Mouse (Mus musculus): ENCODE data around the gene Papss2. TPM values are rescaled to one million over a fixed set of nuclear protein-coding genes. Genes with fewer than 3 reads are reported as not detected.
A peak's percentile ranks its signal among the peaks of the same experiment; 100 is the strongest.

Gene Papss2
- polyA plus RNA-seq, 1 experiment: 4.3 TPM

- 0 out of 2 replicates have a peak overlapping the region, but pooled peaks have one; percentile 15 for H3K27ac ChIP-seq (ENCODE audit: control insufficient read depth, insufficient read depth, low read depth, low read length, poor library complexity)
- 28% methylated on average over 8 of the region's 8 CpGs for WGBS
- peaks cover 2% of the 10 kb centered on the region; the same call in 1 of the 2 replicates for H3K4me1 ChIP-seq (ENCODE audit: control insufficient read depth, insufficient read depth, low read length)
- H3K4me3 ChIP-seq (replicated peaks; ENCODE audit: control insufficient read depth, low read depth, low read length): no peak overlapping the region
- TF ChIP-seq POLR2A (IDR thresholded peaks at IDR 0.05; ENCODE audit: borderline replicate concordance, control insufficient read depth, low read depth, low read length): no peak
- TF ChIP-seq CTCF (IDR thresholded peaks at IDR 0.05; ENCODE audit: control insufficient read depth, insufficient read depth, low read length): no peak
Measured at GRCm38 (mm10) chr19:32567025-32567424, 28.6 kb upstream of the Papss2 start.

GRCm38 (mm10) chr19:32567447-32567846, 28.1 kb upstream of the Papss2 start:
- H3K27ac ChIP-seq (ENCODE audit: control insufficient read depth, insufficient read depth, low read depth, low read length, poor library complexity): no peak overlapping the region
- no peak overlapping the region for H3K4me3 ChIP-seq (replicated peaks; ENCODE audit: control insufficient read depth, low read depth, low read length)
- TF ChIP-seq POLR2A (IDR thresholded peaks at IDR 0.05; ENCODE audit: borderline replicate concordance, control insufficient read depth, low read depth, low read length): no peak
- WGBS: 40% methylated on average over 5 of the region's 5 CpGs
- peaks cover 2% of the 10 kb centered on the region; the same call in 1 of the 2 replicates for H3K4me1 ChIP-seq (ENCODE audit: control insufficient read depth, insufficient read depth, low read length)

- no peak for TF ChIP-seq POLR2A (IDR thresholded peaks at IDR 0.05; ENCODE audit: borderline replicate concordance, control insufficient read depth, low read depth, low read length)
- no peak for TF ChIP-seq CTCF (IDR thresholded peaks at IDR 0.05; ENCODE audit: control insufficient read depth, insufficient read depth, low read length)
- H3K27ac ChIP-seq (ENCODE audit: control insufficient read depth, insufficient read depth, low read depth, low read length, poor library complexity): no peak overlapping the region
- WGBS: 67% methylated on average over 3 of the region's 3 CpGs
- H3K4me1 ChIP-seq (ENCODE audit: control insufficient read depth, insufficient read depth, low read length): peaks cover 2% of the 10 kb centered on the region; the same call in 1 of the 2 replicates
- no peak overlapping the region for H3K4me3 ChIP-seq (replicated peaks; ENCODE audit: control insufficient read depth, low read depth, low read length)
Measured at GRCm38 (mm10) chr19:32568470-32568869, 27.1 kb upstream of the Papss2 start.

- 63% methylated on average over 3 of the region's 3 CpGs for WGBS
- peak overlapping the region; percentile 14; the same call in 1 of the 2 replicates for H3K27ac ChIP-seq (ENCODE audit: control insufficient read depth, insufficient read depth, low read depth, low read length, poor library complexity)
- no peak overlapping the region for H3K4me3 ChIP-seq (replicated peaks; ENCODE audit: control insufficient read depth, low read depth, low read length)
- H3K4me1 ChIP-seq (ENCODE audit: control insufficient read depth, insufficient read depth, low read length): peaks cover 2% of the 10 kb centered on the region; the same call in 1 of the 2 replicates
- no peak for TF ChIP-seq CTCF (IDR thresholded peaks at IDR 0.05; ENCODE audit: control insufficient read depth, insufficient read depth, low read length)
- TF ChIP-seq POLR2A (IDR thresholded peaks at IDR 0.05; ENCODE audit: borderline replicate concordance, control insufficient read depth, low read depth, low read length): no peak
Measured at GRCm38 (mm10) chr19:32568961-32569653, 26.5 kb upstream of the Papss2 start.

DNA sequence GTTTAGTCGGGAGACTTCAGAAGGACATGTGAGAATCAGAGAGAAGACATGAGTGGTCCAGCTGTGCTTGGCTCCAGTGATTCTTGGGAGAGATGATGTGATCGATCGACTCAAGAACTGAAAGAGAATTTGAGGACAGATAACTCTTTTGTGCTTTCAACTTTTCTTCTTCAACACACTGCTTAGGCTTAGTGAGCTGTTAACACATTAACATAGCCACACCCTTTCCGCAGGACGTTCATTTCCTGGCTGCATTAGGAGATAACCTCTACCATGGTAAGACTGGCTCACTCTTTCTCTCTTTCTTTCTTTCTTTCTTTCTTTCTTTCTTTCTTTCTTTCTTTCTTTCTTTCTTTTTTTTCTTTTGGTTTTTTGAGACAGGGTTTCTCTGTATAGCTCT, 25.9 kb upstream of the Papss2 start:
- peaks cover 2% of the 10 kb centered on the region; the same call in 1 of the 2 replicates for H3K4me1 ChIP-seq (ENCODE audit: control insufficient read depth, insufficient read depth, low read length)
- whole genome bisulfite sequencing: 45% methylated on average over 5 of the region's 5 CpGs
- H3K4me3 ChIP-seq (replicated peaks; ENCODE audit: control insufficient read depth, low read depth, low read length): no peak overlapping the region
- TF ChIP-seq POLR2A (IDR thresholded peaks at IDR 0.05; ENCODE audit: borderline replicate concordance, control insufficient read depth, low read depth, low read length) (no peak), CTCF (IDR thresholded peaks at IDR 0.05; ENCODE audit: control insufficient read depth, insufficient read depth, low read length) (no peak)
- H3K27ac ChIP-seq (ENCODE audit: control insufficient read depth, insufficient read depth, low read depth, low read length, poor library complexity): peak overlapping the region; percentile 14; the same call in 1 of the 2 replicates

- TF ChIP-seq POLR2A (IDR thresholded peaks at IDR 0.05; ENCODE audit: borderline replicate concordance, control insufficient read depth, low read depth, low read length): no peak
- TF ChIP-seq CTCF (IDR thresholded peaks at IDR 0.05; ENCODE audit: control insufficient read depth, insufficient read depth, low read length): no peak
- Histone ChIP-seq H3K27ac (ENCODE audit: control insufficient read depth, insufficient read depth, low read depth, low read length, poor library complexity) (no peak overlapping the region), H3K4me3 (replicated peaks; ENCODE audit: control insufficient read depth, low read depth, low read length) (no peak overlapping the region), H3K4me1 (ENCODE audit: control insufficient read depth, insufficient read depth, low read length) (no peaks in the 10 kb centered on the region; the same call in 1 of the 2 replicates)
- WGBS: 68% methylated on average over 2 of the region's 2 CpGs
Measured at GRCm38 (mm10) chr19:32572191-32572590, 23.4 kb upstream of the Papss2 start.

DNA sequence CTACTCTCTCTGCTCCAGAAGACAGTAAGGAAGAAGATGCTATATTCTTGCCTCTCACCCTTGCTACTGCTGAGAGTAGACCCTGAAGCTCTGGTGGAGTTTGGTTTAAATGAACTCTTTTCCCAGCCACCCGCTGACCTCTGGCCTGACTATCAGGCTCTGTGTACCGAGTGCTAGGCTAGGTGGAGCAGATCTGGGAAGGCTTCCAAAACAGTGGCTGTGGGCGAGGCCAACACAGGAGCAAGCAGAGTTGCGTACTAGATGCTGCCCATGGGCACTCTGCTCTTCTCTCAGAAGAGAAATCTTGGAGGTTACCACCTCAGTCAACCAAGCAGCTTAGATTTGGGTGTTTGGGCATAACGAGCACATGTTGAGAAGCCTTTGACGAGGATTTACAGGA, 22.3 kb upstream of the Papss2 start:
- TF ChIP-seq CTCF (IDR thresholded peaks at IDR 0.05; ENCODE audit: control insufficient read depth, insufficient read depth, low read length) (no peak), POLR2A (IDR thresholded peaks at IDR 0.05; ENCODE audit: borderline replicate concordance, control insufficient read depth, low read depth, low read length) (no peak)
- 63% methylated on average over 6 of the region's 6 CpGs for WGBS
- H3K4me3 ChIP-seq (replicated peaks; ENCODE audit: control insufficient read depth, low read depth, low read length): no peak overlapping the region
- no peak overlapping the region for H3K27ac ChIP-seq (ENCODE audit: control insufficient read depth, insufficient read depth, low read depth, low read length, poor library complexity)
- no peaks in the 10 kb centered on the region; the same call in 1 of the 2 replicates for H3K4me1 ChIP-seq (ENCODE audit: control insufficient read depth, insufficient read depth, low read length)

DNA sequence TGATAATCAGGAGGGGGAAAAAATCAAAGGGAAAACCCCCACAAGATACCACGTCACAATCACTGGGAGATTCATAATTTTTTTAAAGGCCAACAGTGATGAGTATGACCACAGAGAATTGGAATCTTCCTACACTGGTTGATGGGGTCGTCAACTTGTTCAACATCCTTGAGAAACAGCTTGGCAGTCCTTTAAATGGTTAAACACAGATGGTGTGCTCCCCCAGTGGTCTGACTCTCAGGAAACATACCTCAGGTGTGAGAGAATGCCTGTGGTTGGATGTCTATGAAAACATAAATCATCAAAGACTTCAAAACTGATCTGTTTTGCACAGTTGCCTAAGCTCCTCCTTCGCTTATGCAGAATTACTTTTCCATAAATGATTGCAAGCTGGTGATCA, 20.7 kb upstream of the Papss2 start:
- no peak overlapping the region for H3K4me3 ChIP-seq (replicated peaks; ENCODE audit: control insufficient read depth, low read depth, low read length)
- no peak overlapping the region for H3K27ac ChIP-seq (ENCODE audit: control insufficient read depth, insufficient read depth, low read depth, low read length, poor library complexity)
- H3K4me1 ChIP-seq (ENCODE audit: control insufficient read depth, insufficient read depth, low read length): no peaks in the 10 kb centered on the region; the same call in 1 of the 2 replicates
- TF ChIP-seq CTCF (IDR thresholded peaks at IDR 0.05; ENCODE audit: control insufficient read depth, insufficient read depth, low read length) (no peak), POLR2A (IDR thresholded peaks at IDR 0.05; ENCODE audit: borderline replicate concordance, control insufficient read depth, low read depth, low read length) (no peak)
- 68% methylated on average over 3 of the region's 3 CpGs for WGBS

Measured in bone marrow, adult 2 months (tissue).